Mouse (Mus musculus) MEL (cell line): ENCODE measurements around the gene Vps51. TPM values are rescaled to one million over a fixed set of nuclear protein-coding genes. Genes with fewer than 3 reads are reported as not detected.

Experiments used
- DNase-seq: peaks from one replicate; pipeline ENCODE4 v3.0.0; 2011; ENCODE audit warnings: low read depth, low spot score
- H3K27ac ChIP-seq: 2 replicates; pipeline ENCODE4 v1.5.1; 2012; ENCODE audit warnings: low read depth, mild to moderate bottlenecking, control low read depth, low read length, moderate library complexity; ENCODE audit not compliant: control insufficient read depth
- H3K27me3 ChIP-seq, 2 experiments: fragments of 150-350 bp in 1 of 2; sonication (generic) in 1 of 2; 2 replicates each; pipeline ENCODE4 v1.6.1; 2012; ENCODE audit warnings: low read length in 2 of 2, mild to moderate bottlenecking in 2 of 2, improper control_type of control experiment in 1 of 2, moderate library complexity in 1 of 2; ENCODE audit not compliant: insufficient read depth in 2 of 2, control insufficient read depth in 1 of 2
- H3K36me3 ChIP-seq, 2 experiments: 2 replicates each; pipeline ENCODE4 v1.6.1; 2012 to 2014; ENCODE audit warnings: low read length in 2 of 2, improper control_type of control experiment in 1 of 2, inconsistent platforms in 1 of 2, mild to moderate bottlenecking in 1 of 2; ENCODE audit not compliant: insufficient read depth in 2 of 2, control insufficient read depth in 1 of 2
- H3K4me1 ChIP-seq, 2 experiments: fragments of 150-350 bp in 1 of 2; sonication (generic) in 1 of 2; 2 replicates each; pipeline ENCODE4 v1.6.1; 2012; ENCODE audit warnings: low read length in 2 of 2, improper control_type of control experiment in 1 of 2, mild to moderate bottlenecking in 1 of 2; ENCODE audit not compliant: insufficient read depth in 2 of 2, control insufficient read depth in 1 of 2
- H3K4me3 ChIP-seq, 2 experiments: fragments of 150-350 bp in 1 of 2; sonication (generic) in 1 of 2; 2 replicates each; pipeline ENCODE4 v1.5.1; 2012; ENCODE audit warnings: low read depth in 2 of 2, low read length in 2 of 2, mild to moderate bottlenecking in 2 of 2, moderate library complexity in 2 of 2, control low read depth in 1 of 2, improper control_type of control experiment in 1 of 2; ENCODE audit not compliant: control insufficient read depth in 1 of 2, insufficient read depth in 1 of 2
- H3K79me2 ChIP-seq: 2 replicates; pipeline ENCODE4 v1.6.1; 2012; ENCODE audit warnings: mild to moderate bottlenecking, low read length, moderate library complexity; ENCODE audit not compliant: control insufficient read depth, poor library complexity, insufficient read depth
- H3K9ac ChIP-seq: 2 replicates; pipeline ENCODE4 v1.6.1; 2012; ENCODE audit warnings: low read depth, mild to moderate bottlenecking, control low read depth, low read length, moderate library complexity; ENCODE audit not compliant: control insufficient read depth, poor library complexity, severe bottlenecking
- H3K9me3 ChIP-seq: fragments of 150-350 bp; sonication (generic); replicated peaks from 2 replicates; pipeline ENCODE4 v1.6.1; 2012; ENCODE audit warnings: mild to moderate bottlenecking, low read length, improper control_type of control experiment, moderate library complexity; ENCODE audit not compliant: insufficient read depth
- BHLHE40 ChIP-seq: IDR thresholded peaks from 2 replicates; pipeline ENCODE4 v1.6.1; 2012; ENCODE audit warnings: low read depth, mild to moderate bottlenecking, inconsistent platforms, low read length, improper control_type of control experiment, borderline replicate concordance
- CHD1 ChIP-seq: IDR thresholded peaks from 2 replicates; pipeline ENCODE4 v1.6.1; 2012; ENCODE audit warnings: low read depth, mild to moderate bottlenecking, inconsistent platforms, low read length, improper control_type of control experiment
- CHD2 ChIP-seq: IDR thresholded peaks from 2 replicates; pipeline ENCODE4 v1.6.1; 2011; ENCODE audit warnings: low read length, improper control_type of control experiment
- CTCF ChIP-seq, 3 experiments: IDR thresholded peaks in 2 of 3; conservative IDR thresholded peaks in 1 of 3; 2 replicates each; pipeline ENCODE4 v1.5.1; 2011 to 2012; ENCODE audit warnings: low read length in 3 of 3, low read depth in 2 of 3, mild to moderate bottlenecking in 2 of 3, improper control_type of control experiment in 1 of 3, inconsistent platforms in 1 of 3, mixed read lengths in 1 of 3, moderate library complexity in 1 of 3; ENCODE audit not compliant: control insufficient read depth in 1 of 3, insufficient read depth in 1 of 3, poor library complexity in 1 of 3, severe bottlenecking in 1 of 3
- E2F4 ChIP-seq: IDR thresholded peaks from 2 replicates; pipeline ENCODE4 v1.6.1; 2011; ENCODE audit warnings: low read depth, low read length, improper control_type of control experiment, borderline replicate concordance
- ELF1 ChIP-seq: IDR thresholded peaks from 2 replicates; pipeline ENCODE4 v1.6.1; 2014; ENCODE audit warnings: low read depth, mild to moderate bottlenecking, inconsistent platforms, low read length, improper control_type of control experiment, moderate library complexity
- EP300 ChIP-seq, 2 experiments: IDR thresholded peaks; 2 replicates each; pipeline ENCODE4 v1.6.1; 2011; ENCODE audit warnings: improper control_type of control experiment in 2 of 2, low read length in 2 of 2, low read depth in 1 of 2, mild to moderate bottlenecking in 1 of 2
- ETS1 ChIP-seq: IDR thresholded peaks from 2 replicates; pipeline ENCODE4 v1.6.1; 2012; ENCODE audit warnings: low read depth, mild to moderate bottlenecking, inconsistent platforms, low read length, improper control_type of control experiment, moderate library complexity
- GABPA ChIP-seq: IDR thresholded peaks from 2 replicates; pipeline ENCODE4 v1.6.1; 2012; ENCODE audit warnings: low read depth, mild to moderate bottlenecking, inconsistent platforms, low read length, improper control_type of control experiment, moderate library complexity
- GATA1 ChIP-seq: IDR thresholded peaks from 2 replicates; pipeline ENCODE4 v1.6.1; 2011; ENCODE audit warnings: low read depth, low read length, improper control_type of control experiment
- HCFC1 ChIP-seq: IDR thresholded peaks from 2 replicates; pipeline ENCODE4 v1.6.1; 2012; ENCODE audit warnings: low read depth, mild to moderate bottlenecking, inconsistent platforms, low read length, improper control_type of control experiment, moderate library complexity
- JUND ChIP-seq: IDR thresholded peaks from 2 replicates; pipeline ENCODE4 v1.6.1; 2011; ENCODE audit warnings: low read depth, mild to moderate bottlenecking, improper control_type of control experiment, low read length
- KAT2A ChIP-seq: conservative IDR thresholded peaks from 2 replicates; pipeline ENCODE4 v1.6.1; 2012; ENCODE audit warnings: low read depth, low read length, improper control_type of control experiment, inconsistent platforms
- MAFK ChIP-seq: IDR thresholded peaks from 2 replicates; pipeline ENCODE4 v1.6.1; 2011; ENCODE audit warnings: low read depth, mild to moderate bottlenecking, low read length, improper control_type of control experiment, borderline replicate concordance
- MAX ChIP-seq: IDR thresholded peaks from 2 replicates; pipeline ENCODE4 v1.6.1; 2011; ENCODE audit warnings: low read length, improper control_type of control experiment
- MAZ ChIP-seq: IDR thresholded peaks from 2 replicates; pipeline ENCODE4 v1.6.1; 2012; ENCODE audit warnings: low read depth, mild to moderate bottlenecking, inconsistent platforms, low read length, improper control_type of control experiment
- MEF2A ChIP-seq: IDR thresholded peaks from 2 replicates; pipeline ENCODE4 v1.6.1; 2014; ENCODE audit warnings: low read depth, mild to moderate bottlenecking, inconsistent platforms, low read length, improper control_type of control experiment; ENCODE audit not compliant: poor library complexity, insufficient replicate concordance, severe bottlenecking; ENCODE audit errors: extremely low read depth
- MXI1 ChIP-seq: IDR thresholded peaks from 2 replicates; pipeline ENCODE4 v1.6.1; 2011; ENCODE audit warnings: mild to moderate bottlenecking, low read depth, low read length, improper control_type of control experiment
- MYB ChIP-seq: IDR thresholded peaks from 2 replicates; pipeline ENCODE4 v1.6.1; 2011; ENCODE audit warnings: mild to moderate bottlenecking, low read depth, low read length, improper control_type of control experiment
- MYC ChIP-seq: IDR thresholded peaks from 2 replicates; pipeline ENCODE4 v1.6.1; 2011; ENCODE audit warnings: low read depth, mild to moderate bottlenecking, low read length, improper control_type of control experiment, moderate library complexity
- NELFE ChIP-seq: IDR thresholded peaks from 2 replicates; pipeline ENCODE4 v1.6.1; 2011; ENCODE audit warnings: low read depth, low read length, improper control_type of control experiment
- NRF1 ChIP-seq: IDR thresholded peaks from 2 replicates; pipeline ENCODE4 v1.6.1; 2014; ENCODE audit warnings: low read depth, mild to moderate bottlenecking, inconsistent platforms, low read length, improper control_type of control experiment, moderate library complexity; ENCODE audit not compliant: poor library complexity, insufficient read depth, severe bottlenecking
- POLR2A ChIP-seq, 2 experiments: IDR thresholded peaks; 2 replicates each; pipeline ENCODE4 v1.6.1; 2011 to 2012; ENCODE audit warnings: low read length in 2 of 2, mild to moderate bottlenecking in 2 of 2, control low read depth in 1 of 2, improper control_type of control experiment in 1 of 2, low read depth in 1 of 2, moderate library complexity in 1 of 2; ENCODE audit not compliant: control insufficient read depth in 1 of 2, insufficient read depth in 1 of 2, poor library complexity in 1 of 2
- POLR2AphosphoS2 ChIP-seq: IDR thresholded peaks from 2 replicates; pipeline ENCODE4 v1.6.1; 2011; ENCODE audit warnings: low read length, improper control_type of control experiment
- POLR2AphosphoS5 ChIP-seq: IDR thresholded peaks from 2 replicates; pipeline ENCODE4 v1.6.1; 2012; ENCODE audit warnings: low read depth, borderline replicate concordance, mild to moderate bottlenecking, inconsistent platforms, low read length, moderate library complexity, mixed read lengths
- RAD21 ChIP-seq: IDR thresholded peaks from 2 replicates; pipeline ENCODE4 v1.6.1; 2011; ENCODE audit warnings: mild to moderate bottlenecking, low read depth, low read length, improper control_type of control experiment
- RCOR1 ChIP-seq: IDR thresholded peaks from 2 replicates; pipeline ENCODE4 v1.6.1; 2012; ENCODE audit warnings: low read depth, mild to moderate bottlenecking, inconsistent platforms, low read length, improper control_type of control experiment
- SIN3A ChIP-seq: IDR thresholded peaks from 2 replicates; pipeline ENCODE4 v1.6.1; 2012; ENCODE audit warnings: low read length, improper control_type of control experiment, inconsistent platforms
- SMC3 ChIP-seq: IDR thresholded peaks from 2 replicates; pipeline ENCODE4 v1.6.1; 2011; ENCODE audit warnings: low read depth, low read length, improper control_type of control experiment
- TAL1 ChIP-seq: IDR thresholded peaks from 2 replicates; pipeline ENCODE4 v1.6.1; 2012; ENCODE audit warnings: mild to moderate bottlenecking, inconsistent platforms, low read length, moderate library complexity, mixed read lengths
- TCF12 ChIP-seq: IDR thresholded peaks from 2 replicates; pipeline ENCODE4 v1.6.1; 2014; ENCODE audit warnings: low read depth, mild to moderate bottlenecking, inconsistent platforms, low read length, improper control_type of control experiment, moderate library complexity
- UBTF ChIP-seq: IDR thresholded peaks from 2 replicates; pipeline ENCODE4 v1.6.1; 2012; ENCODE audit warnings: low read depth, mild to moderate bottlenecking, inconsistent platforms, low read length, improper control_type of control experiment, moderate library complexity, borderline replicate concordance; ENCODE audit not compliant: insufficient read depth
- USF1 ChIP-seq: IDR thresholded peaks from 2 replicates; pipeline ENCODE4 v1.6.1; 2014; ENCODE audit warnings: low read depth, mild to moderate bottlenecking, inconsistent platforms, low read length, improper control_type of control experiment, moderate library complexity
- USF2 ChIP-seq, 2 experiments: IDR thresholded peaks; 2 replicates each; pipeline ENCODE4 v1.6.1; 2011 to 2012; ENCODE audit warnings: improper control_type of control experiment in 2 of 2, low read length in 2 of 2, borderline replicate concordance in 1 of 2, inconsistent platforms in 1 of 2, low read depth in 1 of 2, mild to moderate bottlenecking in 1 of 2; ENCODE audit not compliant: insufficient read depth in 1 of 2
- ZC3H11A ChIP-seq: IDR thresholded peaks from 2 replicates; pipeline ENCODE4 v1.6.1; 2012; ENCODE audit warnings: low read depth, mild to moderate bottlenecking, inconsistent platforms, low read length, improper control_type of control experiment
- ZKSCAN1 ChIP-seq: IDR thresholded peaks from 2 replicates; pipeline ENCODE4 v1.6.1; 2012; ENCODE audit warnings: low read depth, mild to moderate bottlenecking, inconsistent platforms, low read length, improper control_type of control experiment, moderate library complexity
- ZMIZ1 ChIP-seq: IDR thresholded peaks from 2 replicates; pipeline ENCODE4 v1.6.1; 2012; ENCODE audit warnings: low read depth, mild to moderate bottlenecking, inconsistent platforms, low read length, improper control_type of control experiment, moderate library complexity
- ZNF384 ChIP-seq: IDR thresholded peaks from 2 replicates; pipeline ENCODE4 v1.6.1; 2012; ENCODE audit warnings: low read depth, mild to moderate bottlenecking, inconsistent platforms, low read length, improper control_type of control experiment
- polyA plus RNA-seq, 2 experiments: library from polyadenylated mRNA; stranded (reverse) in 1 of 2; unstranded in 1 of 2; fragments of >175 nt in 1 of 2; fragments of >200 nt in 1 of 2; gene quantifications; 2 replicates each; pipeline versions ENCODE4 v1.2.1 to v1.2.4; 2012; ENCODE audit warnings: low replicate concordance in 2 of 2, low read depth in 1 of 2; ENCODE audit not compliant: insufficient read length in 2 of 2, insufficient read depth in 1 of 2, missing spikeins in 1 of 2
- total RNA-seq: library from RNA; depleted of rRNA; stranded (reverse); fragments of 300-350 nt; gene quantifications from 2 replicates; pipeline ENCODE4 v1.2.3, GENCODE M21; 2012

Gene Vps51
- total and polyA plus RNA-seq, 3 experiments, result 29.4 to 60.5 TPM; not detected in 1

GRCm38 (mm10) chr19:6040002-6040401 is 37.0 kb downstream of the Vps51 start:
- Histone ChIP-seq H3K9ac (no peak overlapping the region), H3K36me3 (peaks cover 0 to 5% of the 10 kb centered on the region in 2 experiments; a peak in 2 of 4 replicates), H3K27ac (no peak overlapping the region), H3K9me3 (no peaks in the 10 kb centered on the region), H3K79me2 (no peaks in the 10 kb centered on the region), H3K4me1 (peaks cover under 1 to 7% of the 10 kb centered on the region in 2 experiments), H3K27me3 (no peaks in the 10 kb centered on the region; a peak in 1 of 4 replicates), H3K4me3 (no peak overlapping the region)
- DNase-seq, result peak; percentile 50
- TF ChIP-seq CTCF (IDR thresholded peaks at IDR 0.05 in 2 of 3, conservative IDR thresholded peaks at IDR 0.05 in 1 of 3; ENCODE audit: control insufficient read depth in 1 of 3, insufficient read depth in 1 of 3, low read depth in 2 of 3, low read length in 3 of 3, poor library complexity in 1 of 3, severe bottlenecking in 1 of 3) (peak in 2 of 3 experiments; percentile 9 to 38; a peak in 2 of 6 replicates), GABPA (no peak), BHLHE40 (no peak), ZKSCAN1 (no peak), GATA1 (no peak), MYB (no peak), MAX (no peak), MAZ (no peak), HCFC1 (no peak), POLR2AphosphoS2 (no peak), EP300 (IDR thresholded peaks at IDR 0.05; ENCODE audit: low read depth in 1 of 2, low read length in 2 of 2) (no peak), USF1 (no peak), E2F4 (no peak), TCF12 (no peak), RCOR1 (no peak), ETS1 (no peak), CHD1 (no peak), JUND (no peak), MEF2A (no peak), NRF1 (no peak), SMC3 (peak; percentile 41), MXI1 (no peak), ELF1 (no peak), MYC (peak; percentile 82), KAT2A (no peak), UBTF (no peak), USF2 (IDR thresholded peaks at IDR 0.05; ENCODE audit: borderline replicate concordance in 1 of 2, insufficient read depth in 1 of 2, low read depth in 1 of 2, low read length in 2 of 2) (no peak), RAD21 (peak; percentile 34), MAFK (no peak), ZC3H11A (peak; percentile 16; the same call in 1 of the 2 replicates), ZNF384 (no peak), POLR2AphosphoS5 (no peak), POLR2A (IDR thresholded peaks at IDR 0.05; ENCODE audit: control insufficient read depth in 1 of 2, insufficient read depth in 1 of 2, low read depth in 1 of 2, low read length in 2 of 2, poor library complexity in 1 of 2) (no peak), SIN3A (no peak), CHD2 (no peak), TAL1 (no peak), ZMIZ1 (no peak), NELFE (no peak)
